In the genomic region with DNA sequence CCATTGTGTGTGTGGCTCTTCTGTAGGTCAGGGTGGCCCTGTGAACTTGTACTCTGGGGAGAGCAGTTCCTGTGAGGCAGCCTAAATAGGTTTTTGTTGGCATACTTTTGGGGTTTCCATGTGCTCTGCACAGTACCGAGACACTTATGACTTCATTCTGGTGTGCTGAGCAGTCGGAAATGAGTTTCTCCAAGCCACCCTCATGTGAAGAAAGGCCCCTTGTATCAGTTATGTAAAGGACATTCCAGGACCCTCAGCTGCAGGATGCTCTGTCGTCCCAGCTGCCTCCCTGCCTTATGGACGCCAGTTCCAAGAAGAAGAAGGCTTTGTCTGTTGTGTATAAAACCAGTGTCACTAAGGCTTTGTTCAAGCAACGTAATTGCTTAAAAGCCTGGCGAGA, we compare ENCODE assay signal across 14 mouse cellular contexts.
DNase-seq lines count a peak whose midpoint lies in the region; ATAC-seq and TF ChIP-seq lines count a peak whose summit lies in the region.
"Had no signal": no experiment of that assay in that cellular context is flagged by ENCODE, and none has a peak within 500 bp of the region (broad histone marks: within the 10 kb centered on the region; RNA-seq: fewer than 3 reads in every experiment).

No protein-coding gene starts in this region.

- no peak overlapping the region for H3K4me2 ChIP-seq in hindbrain, postnatal 0 days (ENCODE audit: low read depth, low read length)
- no peak overlapping the region for H3K4me2 ChIP-seq in hindbrain, embryonic 14.5 days (replicated peaks)
- no peak overlapping the region for H3K4me2 ChIP-seq in stomach, embryonic 16.5 days (ENCODE audit: low read depth, low read length)
- no peak overlapping the region for H3K4me2 ChIP-seq in stomach, postnatal 0 days (replicated peaks; ENCODE audit: low read depth)
- H3K4me2 ChIP-seq: embryonic facial prominence, embryonic 15.5 days; liver, embryonic 11.5 days had no signal

- WGBS in heart, embryonic 10.5 days, result 30% methylated on average over 6 of the region's 6 CpGs
- 34% methylated on average over 6 of the region's 6 CpGs for WGBS in hindbrain, postnatal 0 days
- WGBS in hindbrain, embryonic 14.5 days, result 30% methylated on average over 6 of the region's 6 CpGs
- 64% methylated on average over 6 of the region's 6 CpGs for WGBS in stomach, embryonic 16.5 days
- WGBS in stomach, postnatal 0 days, result 50% methylated on average over 6 of the region's 6 CpGs

- no peaks in the 10 kb centered on the region for H3K27me3 ChIP-seq in heart, embryonic 10.5 days (ENCODE audit: insufficient read depth, poor library complexity, severe bottlenecking)
- no peaks in the 10 kb centered on the region for H3K27me3 ChIP-seq in hindbrain, postnatal 0 days (ENCODE audit: insufficient read depth, low read length)
- H3K27me3 ChIP-seq in hindbrain, embryonic 14.5 days (ENCODE audit: control insufficient read depth, insufficient read depth, low read length), result no peaks in the 10 kb centered on the region
- no peaks in the 10 kb centered on the region for H3K27me3 ChIP-seq in stomach, embryonic 16.5 days (ENCODE audit: control insufficient read depth, insufficient read depth, low read length)
- H3K27me3 ChIP-seq in stomach, postnatal 0 days (ENCODE audit: control insufficient read depth, insufficient read depth, low read length), result no peaks in the 10 kb centered on the region
- H3K27me3 ChIP-seq: embryonic facial prominence, embryonic 15.5 days had no signal

- no peak for TF ChIP-seq CTCF in hindbrain, postnatal 0 days (IDR thresholded peaks at IDR 0.05; ENCODE audit: low read depth)
- TF ChIP-seq CTCF in stomach, postnatal 0 days (IDR thresholded peaks at IDR 0.05; ENCODE audit: low read depth), result no peak

- no peak for TF ChIP-seq EP300 in stomach, postnatal 0 days (optimal IDR thresholded peaks at IDR 0.05)

- no peak for DNase-seq in heart, embryonic 10.5 days (ENCODE audit: low spot score)
- DNase-seq in heart, postnatal 25 days (ENCODE audit: low spot score), result no peak
- peak; percentile 28 for DNase-seq in hindbrain, postnatal 0 days (ENCODE audit: low spot score)
- no peak for DNase-seq in hindbrain, embryonic 14.5 days (ENCODE audit: low spot score)
- DNase-seq in stomach, postnatal 0 days (ENCODE audit: low spot score), result no peak
- DNase-seq in gastrocnemius, postnatal 4 days (ENCODE audit: low spot score in 2 of 2), result no peak
- DNase-seq: cerebellum, adult 9-10 months; lung, postnatal 10 days; right cerebral cortex, postnatal 25 days; thymus, postnatal 25 days had no signal

- peaks cover 28% of the 10 kb centered on the region for H3K4me1 ChIP-seq in heart, embryonic 10.5 days
- 0 out of 2 replicates have a peak, but pooled peaks cover 4% of the 10 kb centered on the region for H3K4me1 ChIP-seq in hindbrain, postnatal 0 days (ENCODE audit: insufficient read depth, low read length)
- peaks cover 11% of the 10 kb centered on the region for H3K4me1 ChIP-seq in hindbrain, embryonic 14.5 days (replicated peaks; ENCODE audit: control insufficient read depth, insufficient read depth, low read length)
- H3K4me1 ChIP-seq in stomach, embryonic 16.5 days (ENCODE audit: control insufficient read depth, insufficient read depth, low read length), result no peaks in the 10 kb centered on the region
- H3K4me1 ChIP-seq in stomach, postnatal 0 days (replicated peaks; ENCODE audit: control insufficient read depth, insufficient read depth), result no peaks in the 10 kb centered on the region
- H3K4me1 ChIP-seq: embryonic facial prominence, embryonic 15.5 days had no signal

- H3K9ac ChIP-seq in hindbrain, postnatal 0 days (replicated peaks; ENCODE audit: low read length), result no peak overlapping the region
- no peak overlapping the region for H3K9ac ChIP-seq in hindbrain, embryonic 14.5 days
- no peak overlapping the region for H3K9ac ChIP-seq in stomach, embryonic 16.5 days (ENCODE audit: low read length)
- H3K9ac ChIP-seq in stomach, postnatal 0 days (ENCODE audit: low read length), result no peak overlapping the region
- H3K9ac ChIP-seq: embryonic facial prominence, embryonic 15.5 days had no signal

- peak overlapping the region; percentile 56; the same call in 1 of the 2 replicates for H3K27ac ChIP-seq in heart, embryonic 10.5 days
- H3K27ac ChIP-seq in hindbrain, postnatal 0 days, result no peak overlapping the region
- no peak overlapping the region for H3K27ac ChIP-seq in hindbrain, embryonic 14.5 days
- H3K27ac ChIP-seq in stomach, embryonic 16.5 days (ENCODE audit: low read length), result no peak overlapping the region
- H3K27ac ChIP-seq in stomach, postnatal 0 days (replicated peaks), result no peak overlapping the region
- H3K27ac ChIP-seq: embryonic facial prominence, embryonic 15.5 days; midbrain, embryonic 10.5 days had no signal

- H3K36me3 ChIP-seq in heart, embryonic 10.5 days, result no peaks in the 10 kb centered on the region
- no peaks in the 10 kb centered on the region for H3K36me3 ChIP-seq in hindbrain, postnatal 0 days (ENCODE audit: insufficient read depth, low read length)
- H3K36me3 ChIP-seq in hindbrain, embryonic 14.5 days (replicated peaks; ENCODE audit: control insufficient read depth, insufficient read depth), result no peaks in the 10 kb centered on the region
- no peaks in the 10 kb centered on the region for H3K36me3 ChIP-seq in stomach, embryonic 16.5 days (ENCODE audit: control insufficient read depth, insufficient read depth, low read length)
- no peaks in the 10 kb centered on the region for H3K36me3 ChIP-seq in stomach, postnatal 0 days (ENCODE audit: control insufficient read depth, insufficient read depth, low read length)
- H3K36me3 ChIP-seq: embryonic facial prominence, embryonic 15.5 days had no signal

- no peaks in the 10 kb centered on the region for H3K9me3 ChIP-seq in heart, embryonic 10.5 days
- H3K9me3 ChIP-seq in hindbrain, postnatal 0 days (ENCODE audit: low read length), result no peaks in the 10 kb centered on the region
- H3K9me3 ChIP-seq in hindbrain, embryonic 14.5 days (ENCODE audit: control insufficient read depth, low read length), result no peaks in the 10 kb centered on the region
- no peaks in the 10 kb centered on the region for H3K9me3 ChIP-seq in stomach, embryonic 16.5 days (replicated peaks; ENCODE audit: control insufficient read depth, low read length)
- no peaks in the 10 kb centered on the region for H3K9me3 ChIP-seq in stomach, postnatal 0 days (ENCODE audit: control insufficient read depth, low read length)
- H3K9me3 ChIP-seq: embryonic facial prominence, embryonic 15.5 days; midbrain, embryonic 10.5 days had no signal

- intact Hi-C loops in heart, postnatal 25 days (cut with DNase I), result loop anchor here (5.0 kb wide), 1 partner anchor 169 kb away; no protein-coding TSS in a partner anchor

- no peak overlapping the region for H3K4me3 ChIP-seq in heart, embryonic 10.5 days
- no peak overlapping the region for H3K4me3 ChIP-seq in hindbrain, postnatal 0 days (ENCODE audit: low read length)
- H3K4me3 ChIP-seq in hindbrain, embryonic 14.5 days (replicated peaks; ENCODE audit: low read length), result no peak overlapping the region
- no peak overlapping the region for H3K4me3 ChIP-seq in stomach, embryonic 16.5 days (replicated peaks; ENCODE audit: low read length)
- no peak overlapping the region for H3K4me3 ChIP-seq in stomach, postnatal 0 days (ENCODE audit: low read depth, low read length)
- H3K4me3 ChIP-seq: embryonic facial prominence, embryonic 15.5 days; midbrain, embryonic 10.5 days had no signal

- peak; percentile 71 for ATAC-seq in hindbrain, postnatal 0 days
- ATAC-seq in hindbrain, embryonic 14.5 days (ENCODE audit: low FRiP score), result no peak
- peak; percentile 56 for ATAC-seq in stomach, embryonic 16.5 days (ENCODE audit: insufficient read depth, low FRiP score)
- ATAC-seq in stomach, postnatal 0 days (ENCODE audit: low FRiP score, low TSS enrichment), result no peak

Comparison
In these comparisons a context has a peak if more than half of its experiments do, and no peak if none do; other contexts are left out.
1. ATAC-seq: peak in hindbrain, postnatal 0 days (single experiment) and stomach, embryonic 16.5 days (single experiment); none in hindbrain, embryonic 14.5 days (single experiment) and stomach, postnatal 0 days (single experiment).